Mouse (Mus musculus) CH12.LX (cell line): ENCODE results near the gene Krt81.

Source experiments
- CHD1 ChIP-seq: IDR thresholded peaks from 2 replicates; pipeline ENCODE4 v1.6.1; 2012; ENCODE audit warnings: low read depth, low read length, improper control_type of control experiment, inconsistent platforms
- CTCF ChIP-seq, 2 experiments: IDR thresholded peaks in 1 of 2; conservative IDR thresholded peaks in 1 of 2; 2 replicates each; pipeline ENCODE4 v1.5.1; 2011 to 2012; ENCODE audit warnings: low read depth in 2 of 2, low read length in 2 of 2, improper control_type of control experiment in 1 of 2, inconsistent platforms in 1 of 2, mild to moderate bottlenecking in 1 of 2, moderate library complexity in 1 of 2
- EP300 ChIP-seq: IDR thresholded peaks from 2 replicates; pipeline ENCODE4 v1.6.1; 2011; ENCODE audit warnings: low read length, improper control_type of control experiment
- JUN ChIP-seq: IDR thresholded peaks from 2 replicates; pipeline ENCODE4 v1.6.1; 2011; ENCODE audit warnings: low read depth, mild to moderate bottlenecking, low read length, improper control_type of control experiment, moderate library complexity; ENCODE audit not compliant: insufficient read depth
- JUND ChIP-seq: conservative IDR thresholded peaks from 2 replicates; pipeline ENCODE4 v1.6.1; 2011; ENCODE audit warnings: low read depth, low read length, improper control_type of control experiment
- MAX ChIP-seq: IDR thresholded peaks from 2 replicates; pipeline ENCODE4 v1.6.1; 2011; ENCODE audit warnings: low read length, improper control_type of control experiment
- MXI1 ChIP-seq: IDR thresholded peaks from 2 replicates; pipeline ENCODE4 v1.6.1; 2011; ENCODE audit warnings: mild to moderate bottlenecking, low read depth, low read length, improper control_type of control experiment
- POLR2A ChIP-seq: IDR thresholded peaks from 2 replicates; pipeline ENCODE4 v1.6.1; 2011; ENCODE audit warnings: low read depth, mild to moderate bottlenecking, improper control_type of control experiment, low read length
- UBTF ChIP-seq: IDR thresholded peaks from 2 replicates; pipeline ENCODE4 v1.6.1; 2012; ENCODE audit warnings: low read depth, mild to moderate bottlenecking, inconsistent platforms, low read length, improper control_type of control experiment, moderate library complexity
- USF1 ChIP-seq: IDR thresholded peaks from 2 replicates; pipeline ENCODE4 v1.6.1; 2014; ENCODE audit warnings: low read depth, mild to moderate bottlenecking, inconsistent platforms, low read length, improper control_type of control experiment
- USF2 ChIP-seq: conservative IDR thresholded peaks from 2 replicates; pipeline ENCODE4 v1.6.1; 2011; ENCODE audit warnings: low read depth, low read length, improper control_type of control experiment
- ZC3H11A ChIP-seq: IDR thresholded peaks from 2 replicates; pipeline ENCODE4 v1.6.1; 2012; ENCODE audit warnings: low read depth, mild to moderate bottlenecking, inconsistent platforms, low read length, improper control_type of control experiment
- ZMIZ1 ChIP-seq: IDR thresholded peaks from 2 replicates; pipeline ENCODE4 v1.6.1; 2012; ENCODE audit warnings: low read depth, mild to moderate bottlenecking, inconsistent platforms, low read length, improper control_type of control experiment

- TF ChIP-seq USF2 (no peak), POLR2A (no peak), UBTF (no peak), MAX (no peak), JUND (no peak), EP300 (no peak), MXI1 (no peak), ZMIZ1 (no peak), ZC3H11A (no peak), CTCF (conservative IDR thresholded peaks at IDR 0.05 in 1 of 2, IDR thresholded peaks at IDR 0.05 in 1 of 2; ENCODE audit: low read depth in 2 of 2, low read length in 2 of 2) (no peak), CHD1 (no peak), JUN (no peak), USF1 (no peak)
These were observed 18.5 kb upstream of the Krt81 start for GRCm38 (mm10) chr15:101482056-101482455.
